Mouse (Mus musculus): ENCODE results near the gene Rfx5.
"Not testable (repeated sequence)": the region's sequence is repeated elsewhere in the genome, so short reads cannot be mapped to it uniquely, and the experiment has no call there.

Gene Rfx5

DNA sequence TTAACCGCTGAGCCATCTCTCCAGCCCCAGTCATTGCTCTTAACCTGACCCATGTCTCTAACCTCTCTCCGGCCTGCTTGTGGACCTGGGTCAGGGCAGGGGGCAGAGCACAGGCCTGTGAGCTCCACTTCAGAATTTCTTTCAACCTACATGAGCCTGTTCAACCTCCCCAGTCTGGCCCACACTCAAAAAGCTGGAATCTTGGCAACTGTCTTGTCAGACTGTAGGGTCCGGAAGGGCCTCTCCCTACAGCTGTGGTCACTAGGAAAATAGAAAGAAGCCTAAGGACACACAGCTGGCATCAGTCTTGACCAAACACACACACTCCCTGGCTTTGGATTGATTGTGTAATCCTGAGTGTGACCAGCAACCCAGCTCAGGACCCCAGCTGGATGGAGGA, 18.5 kb upstream of the Rfx5 start:
- CTCF ChIA-PET = not testable (repeated sequence)

DNA sequence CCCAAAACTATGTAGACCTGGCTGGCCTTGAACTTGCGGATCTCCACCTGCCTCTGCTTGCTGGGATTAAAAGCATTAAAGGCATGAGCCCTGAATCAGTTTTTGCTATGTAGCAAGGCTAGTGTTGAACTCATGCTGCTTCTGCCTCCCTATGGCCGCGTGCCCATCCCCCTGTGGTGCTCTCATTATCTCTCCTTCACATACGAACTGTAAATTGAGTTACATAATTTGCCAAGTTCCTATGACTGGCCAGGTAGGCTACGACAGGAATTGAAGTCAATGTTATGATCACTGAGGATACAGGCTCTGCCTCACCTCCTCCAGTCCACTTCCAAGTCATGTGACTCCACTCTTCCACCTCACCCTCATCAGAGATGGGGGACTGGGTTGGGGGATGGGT, 17.7 kb upstream of the Rfx5 start:
- CTCF ChIA-PET = not testable (repeated sequence)

DNA sequence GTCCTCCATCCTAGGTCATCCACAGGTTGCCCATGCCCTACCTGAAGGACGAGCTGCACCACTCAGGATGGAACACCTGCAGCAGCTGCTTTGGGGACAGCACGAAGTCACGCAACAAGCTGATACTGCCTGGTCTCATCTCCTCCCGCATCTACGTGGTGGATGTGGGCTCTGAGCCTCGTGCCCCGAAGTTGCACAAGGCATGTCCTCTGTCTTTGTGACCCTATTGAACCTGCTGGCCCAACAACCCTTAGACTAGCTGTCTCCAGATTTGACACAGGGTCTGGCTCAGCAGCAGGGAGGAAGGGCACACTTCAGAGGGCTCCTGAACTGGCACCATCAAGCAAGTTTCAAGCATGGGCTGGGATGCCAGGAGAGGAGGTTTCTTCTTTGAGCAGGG, 16.7 kb upstream of the Rfx5 start:
- CTCF ChIA-PET = not testable (repeated sequence)

DNA sequence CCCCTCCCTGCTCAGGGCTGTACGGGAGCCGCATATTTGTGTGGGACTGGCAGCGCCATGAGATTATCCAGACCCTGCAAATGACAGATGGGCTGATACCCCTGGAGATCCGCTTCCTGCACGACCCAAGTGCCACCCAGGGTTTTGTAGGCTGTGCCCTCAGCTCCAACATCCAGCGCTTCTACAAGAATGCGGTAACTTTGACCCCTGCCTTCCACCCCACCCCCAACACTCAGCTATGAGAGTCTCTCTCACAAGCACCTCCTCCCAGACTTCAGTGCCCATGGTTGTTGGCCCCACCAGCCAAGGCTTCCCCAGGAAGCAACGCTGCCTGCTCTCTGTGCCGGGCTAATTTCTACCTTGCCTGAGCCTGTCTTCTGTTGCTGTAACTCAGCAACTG, 13.8 kb upstream of the Rfx5 start:
- CTCF ChIA-PET = not testable (repeated sequence)

DNA sequence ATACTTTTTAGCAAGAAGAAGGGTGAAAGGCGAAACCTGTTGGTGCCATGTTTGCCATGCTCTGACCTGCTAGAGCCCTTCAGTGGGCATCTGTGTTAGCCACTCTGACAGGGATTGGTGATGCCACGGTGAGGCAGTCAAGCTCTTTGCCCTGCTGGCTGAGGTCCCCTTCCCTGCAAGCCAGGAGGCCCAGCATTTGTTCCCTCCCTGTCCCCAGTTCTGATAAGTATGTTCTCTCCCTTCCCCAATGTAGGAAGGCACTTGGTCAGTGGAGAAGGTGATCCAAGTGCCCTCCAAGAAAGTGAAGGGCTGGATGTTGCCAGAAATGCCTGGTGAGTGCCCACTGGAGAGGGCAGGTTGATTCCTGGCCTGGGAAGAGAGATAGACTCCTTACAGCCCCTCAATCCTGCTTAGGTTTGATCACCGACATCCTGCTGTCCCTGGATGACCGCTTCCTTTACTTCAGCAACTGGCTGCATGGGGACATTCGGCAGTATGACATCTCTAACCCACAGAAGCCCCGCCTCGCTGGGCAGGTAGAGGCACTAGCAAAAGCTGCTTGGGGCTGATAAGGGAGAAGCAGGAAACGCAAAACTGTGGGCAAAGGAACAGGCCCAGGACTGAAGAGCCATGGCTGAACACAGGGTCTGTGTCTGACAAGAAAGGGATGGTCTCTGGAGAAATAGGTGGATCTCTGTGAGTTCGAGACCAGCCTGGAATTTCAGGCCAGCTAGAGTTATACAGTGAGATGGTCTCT, 11.5 kb upstream of the Rfx5 start:
- CTCF ChIA-PET = not testable (repeated sequence)

DNA sequence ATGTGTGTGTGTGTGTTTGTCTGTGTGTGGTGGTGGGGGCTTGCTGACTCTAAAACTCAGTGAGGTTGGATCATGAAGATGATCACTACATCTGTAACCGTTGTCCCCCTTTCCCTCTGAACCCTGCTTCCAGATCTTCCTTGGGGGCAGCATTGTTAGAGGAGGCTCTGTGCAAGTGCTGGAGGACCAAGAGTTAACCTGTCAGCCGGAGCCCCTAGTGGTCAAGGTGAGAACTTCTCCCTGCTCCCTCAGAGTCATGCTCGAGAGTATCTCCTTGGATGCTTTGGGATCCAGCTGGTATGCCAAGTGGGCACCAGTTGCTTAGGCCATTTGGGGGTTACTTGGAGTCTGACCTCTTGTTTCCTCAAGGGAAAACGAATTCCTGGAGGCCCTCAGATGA, 10.2 kb upstream of the Rfx5 start:
- CTCF ChIA-PET = interaction anchor here (0.6 kb wide), 1 partner anchor 26 kb away, joined by 3 read pairs; no protein-coding TSS in a partner anchor

DNA sequence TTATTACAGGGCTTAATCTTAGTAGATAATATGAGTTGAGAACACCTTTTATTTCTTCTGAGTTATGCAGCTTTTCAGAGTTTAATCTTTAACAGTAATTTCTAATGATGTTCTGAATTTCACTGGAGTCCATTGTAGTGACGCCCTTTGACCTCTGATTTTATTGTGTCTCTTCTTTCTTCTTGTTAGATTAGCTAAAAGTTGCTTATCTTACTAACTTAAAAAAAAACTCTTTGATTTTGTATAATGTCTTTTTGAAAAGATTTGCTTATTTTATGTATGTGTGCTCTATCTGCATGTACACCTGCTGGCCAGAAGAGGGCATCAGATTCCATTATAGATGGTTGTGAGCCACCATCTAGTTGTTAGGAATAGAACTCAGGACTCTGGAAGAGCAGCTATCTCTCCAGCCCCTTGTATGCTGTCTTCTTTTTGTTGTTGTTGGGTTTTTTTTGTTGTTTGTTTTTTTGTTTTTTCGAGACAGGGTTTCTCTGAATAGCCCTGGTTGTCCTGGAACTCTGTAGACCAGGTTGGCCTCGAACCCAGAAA, 5.7 kb upstream of the Rfx5 start:
- CTCF ChIA-PET = interaction anchor here (0.6 to 1.5 kb wide), 5 partner anchors 15 to 52 kb away, joined by 3 to 27 read pairs (median 8); no protein-coding TSS in a partner anchor

DNA sequence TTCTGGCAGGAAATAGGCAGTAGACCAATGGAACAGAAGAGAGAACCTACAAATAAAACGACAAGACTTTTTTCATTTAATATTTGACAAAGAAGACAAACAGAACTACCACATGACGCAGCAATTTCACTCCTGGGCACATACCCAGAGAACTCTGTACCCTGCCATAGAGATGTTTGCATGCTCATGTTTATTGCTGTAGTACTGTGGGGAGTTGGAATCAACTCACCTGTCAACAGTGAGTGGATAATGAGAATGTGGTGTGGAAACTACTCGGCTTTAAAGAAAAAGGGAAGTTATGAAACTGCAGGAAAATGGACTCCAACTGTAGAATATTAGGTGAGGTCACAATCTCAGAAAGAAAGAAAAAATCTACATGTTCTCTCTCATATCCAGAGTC, 4.2 kb upstream of the Rfx5 start:
- CTCF ChIA-PET = no interaction called here

DNA sequence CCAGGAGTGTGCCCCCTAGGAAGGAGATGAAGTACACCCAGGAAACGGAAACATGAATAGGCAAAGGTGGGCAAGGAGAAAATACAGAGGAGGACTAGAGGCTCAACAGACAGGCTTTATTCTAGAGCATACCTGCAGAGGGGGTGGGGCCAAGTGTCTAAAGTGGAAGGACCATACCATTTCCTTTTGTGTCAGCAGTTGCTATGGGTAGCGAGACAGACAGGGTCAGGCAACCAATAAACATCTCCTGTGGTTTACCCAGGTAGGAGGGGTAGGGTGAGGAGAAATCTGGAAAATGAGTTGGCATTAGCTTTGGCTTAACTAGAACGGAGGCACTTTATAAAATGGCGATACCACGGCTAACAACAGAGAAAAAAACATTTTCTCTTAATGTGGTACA, 1.1 kb upstream of the Rfx5 start:
- CTCF ChIA-PET = interaction anchor here (0.5 to 0.9 kb wide), 2 partner anchors 15 to 88 kb away, joined by 3 to 5 read pairs; no protein-coding TSS in a partner anchor

DNA sequence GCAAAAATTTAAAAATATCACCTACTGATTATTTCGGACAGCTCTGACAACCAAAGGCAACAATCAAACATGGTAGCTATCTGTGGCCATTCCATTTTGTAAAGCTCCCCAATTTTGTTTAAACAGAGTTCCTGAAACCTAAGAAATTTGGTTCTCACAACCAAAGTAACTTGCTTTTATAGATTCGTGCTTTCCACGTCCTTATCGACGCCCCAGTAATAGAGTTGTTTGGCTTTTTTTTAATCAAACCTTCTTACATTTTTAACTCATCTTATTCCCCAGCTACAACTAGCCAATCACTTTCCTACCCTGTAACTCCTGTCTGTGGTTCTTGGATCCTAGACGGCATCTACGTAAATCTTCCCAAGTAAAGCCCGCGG, 501 bp upstream of the Rfx5 start:
- CTCF ChIA-PET = interaction anchor here (0.5 to 0.9 kb wide), 2 partner anchors 14 to 88 kb away, joined by 3 to 5 read pairs; no protein-coding TSS in a partner anchor

DNA sequence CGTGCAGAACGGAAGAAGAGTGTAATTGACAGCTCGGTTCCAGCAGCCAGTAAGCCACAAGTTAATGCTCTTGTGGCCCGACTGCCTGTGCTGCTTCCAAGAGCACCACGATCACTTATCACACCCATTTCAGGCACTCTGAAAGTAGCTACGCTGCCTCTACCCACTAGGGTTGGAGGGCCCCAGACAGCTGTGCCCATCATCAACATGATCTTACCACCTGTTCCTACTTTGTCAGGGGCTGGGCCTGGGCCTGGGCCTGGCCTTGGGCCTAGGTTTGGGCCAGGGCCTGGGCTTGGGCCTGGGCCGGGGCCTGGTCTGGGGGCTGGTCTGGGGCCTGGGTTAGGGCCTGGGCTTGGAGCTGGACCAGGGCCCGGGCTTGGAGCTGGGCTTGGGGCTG, 4.4 kb downstream of the Rfx5 start:
- CTCF ChIA-PET = interaction anchor here (0.6 kb wide), 1 partner anchor 34 kb away, joined by 3 read pairs; no protein-coding TSS in a partner anchor

DNA sequence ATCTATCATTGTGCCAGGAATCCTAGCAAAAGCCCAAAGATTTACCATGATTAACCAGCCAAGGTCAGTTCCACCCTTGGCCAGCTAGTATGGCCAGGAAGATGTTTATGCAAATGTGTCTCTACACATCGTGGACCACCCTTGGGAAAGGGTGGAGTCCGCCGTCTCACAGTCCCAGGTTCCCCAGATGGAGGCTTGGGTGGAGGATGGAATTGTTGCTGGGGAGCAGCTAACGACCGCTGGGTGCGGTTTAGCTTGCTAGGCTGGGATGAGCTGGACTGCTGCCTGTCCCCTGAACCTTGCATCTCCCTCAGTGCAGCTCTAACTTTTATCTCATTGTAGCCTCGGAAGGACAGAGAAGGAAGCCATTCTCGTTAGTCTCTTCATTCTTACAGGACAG, 6.0 kb downstream of the Rfx5 start:
- CTCF ChIA-PET = no interaction called here

DNA sequence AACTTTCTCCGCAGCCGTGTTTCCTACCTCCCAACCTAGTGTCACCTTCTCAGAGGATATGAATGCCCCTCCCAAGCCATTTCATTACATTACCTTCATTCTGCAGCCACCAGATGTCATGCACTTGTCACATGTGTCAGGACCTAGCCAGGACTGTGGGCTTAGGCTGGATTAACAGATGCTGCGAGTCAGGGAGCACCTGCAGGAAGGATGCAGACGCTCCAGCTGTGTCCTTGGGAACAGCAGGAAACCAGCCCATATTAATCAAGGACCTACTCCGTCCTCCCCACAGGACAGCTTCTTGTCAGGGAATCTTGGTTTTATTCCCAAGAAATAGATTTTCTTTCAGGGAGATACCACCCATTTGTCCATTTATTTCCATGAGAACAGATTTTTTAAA, 6.4 kb downstream of the Rfx5 start:
- CTCF ChIA-PET = no interaction called here

DNA sequence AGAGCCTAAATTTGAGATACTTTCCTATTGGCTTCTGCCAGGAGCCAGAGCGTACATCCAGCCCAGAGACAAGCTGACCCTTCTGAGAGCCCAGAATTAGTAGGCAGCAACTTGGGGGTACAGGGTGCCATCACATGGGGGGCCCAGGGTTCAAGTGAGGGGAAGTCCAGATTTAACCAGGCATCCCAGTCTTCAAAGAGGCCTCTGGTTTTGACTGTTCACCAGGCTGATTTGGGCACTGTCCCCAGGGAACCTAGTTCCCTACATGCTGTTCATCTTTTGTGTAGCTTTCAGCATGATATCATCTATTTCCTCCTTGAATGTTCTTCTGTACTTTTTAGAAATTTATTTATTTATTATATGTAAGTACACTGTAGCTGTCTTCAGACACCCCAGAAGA, 11.1 kb downstream of the Rfx5 start:
- CTCF ChIA-PET = interaction anchor here (0.7 kb wide), 1 partner anchor 17 kb away, joined by 3 read pairs; no protein-coding TSS in a partner anchor

DNA sequence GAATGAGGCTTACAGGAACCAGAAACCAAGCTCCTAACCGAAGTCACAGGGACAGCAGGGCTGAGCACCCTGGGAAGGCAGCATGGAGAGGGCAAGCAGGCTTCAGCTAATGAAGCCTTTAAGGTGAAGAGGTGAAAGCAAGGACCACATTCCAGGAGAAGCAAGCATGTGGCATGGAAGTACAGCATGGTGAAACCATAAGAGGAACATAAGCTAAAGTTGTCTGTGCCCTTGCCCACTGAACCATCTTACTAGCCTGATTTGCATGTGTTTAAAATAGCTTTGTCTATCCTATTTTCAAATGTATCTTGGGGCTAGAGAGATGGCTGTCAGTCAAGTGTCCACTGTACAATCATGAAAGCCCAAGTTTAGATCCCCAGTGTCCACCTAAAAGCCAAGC, 12.0 kb downstream of the Rfx5 start:
- CTCF ChIA-PET = no interaction called here

DNA sequence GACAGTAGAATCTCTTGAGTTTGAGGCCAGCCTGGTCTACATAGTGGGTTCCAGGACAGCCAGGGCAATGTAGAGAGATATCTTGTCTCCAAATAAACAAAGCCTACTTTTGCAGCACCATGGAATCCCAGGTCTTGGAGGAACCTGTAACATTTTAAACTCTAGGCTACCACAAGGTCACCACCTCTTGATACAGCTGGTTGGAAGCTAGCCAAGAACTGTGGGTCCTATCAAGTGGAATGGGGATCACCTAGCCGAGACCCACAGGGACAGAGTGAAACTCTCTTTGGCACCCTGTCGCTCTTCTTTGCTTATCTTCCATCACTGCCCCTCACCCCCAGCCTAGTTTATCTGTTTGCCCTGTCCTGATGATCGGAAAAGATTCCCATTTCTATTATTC, 18.7 kb downstream of the Rfx5 start:
- CTCF ChIA-PET = no interaction called here

DNA sequence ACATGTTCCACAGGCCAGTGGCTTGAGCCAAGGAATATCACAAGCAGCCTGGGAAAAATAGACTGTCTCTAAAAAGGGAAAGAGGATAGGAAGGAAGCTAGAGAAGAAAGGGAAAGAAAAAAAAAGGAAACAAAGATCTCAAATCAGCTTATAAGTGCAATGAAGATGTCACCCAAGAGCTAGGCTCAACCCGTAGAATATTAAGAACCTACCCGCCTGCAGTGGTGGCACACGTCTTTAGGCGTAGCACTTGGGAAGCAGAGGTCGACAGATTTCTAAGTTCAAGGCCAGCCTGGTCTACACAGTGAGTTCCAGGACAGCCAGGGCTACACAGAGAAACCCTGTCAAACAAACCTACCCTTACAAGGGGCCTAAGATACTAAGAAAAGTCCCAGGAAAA, 19.7 kb downstream of the Rfx5 start:
- CTCF ChIA-PET = interaction anchor here (0.7 to 1.5 kb wide), 2 partner anchors 23 to 26 kb away, joined by 4 to 27 read pairs; no protein-coding TSS in a partner anchor

DNA sequence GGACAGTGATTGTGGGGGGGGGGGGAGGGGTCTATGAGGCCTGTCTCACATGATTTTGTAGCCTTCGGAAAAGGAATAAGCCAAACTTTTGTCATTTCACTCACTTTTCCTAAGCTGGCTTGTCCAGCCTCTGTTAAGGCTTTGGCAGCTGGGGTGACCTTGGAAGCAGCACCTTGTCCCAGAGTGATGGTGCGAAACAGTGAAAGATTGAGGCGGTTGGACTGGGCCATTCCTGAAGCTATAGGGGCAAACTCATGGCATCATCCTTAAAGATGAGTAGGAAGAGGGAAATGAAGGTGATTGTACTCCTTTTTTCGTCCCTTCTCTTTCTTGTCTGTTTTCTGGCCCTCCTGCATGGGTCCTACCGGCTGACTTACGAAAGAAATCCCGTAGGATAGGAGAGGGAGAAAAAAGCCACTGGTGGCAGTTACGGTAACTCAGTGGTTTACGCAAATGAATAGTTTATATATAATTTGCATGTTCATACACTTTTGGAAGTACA, 20.2 kb downstream of the Rfx5 start:
- CTCF ChIA-PET = interaction anchor here (0.7 to 1.5 kb wide), 2 partner anchors 23 to 26 kb away, joined by 4 to 27 read pairs; no protein-coding TSS in a partner anchor

DNA sequence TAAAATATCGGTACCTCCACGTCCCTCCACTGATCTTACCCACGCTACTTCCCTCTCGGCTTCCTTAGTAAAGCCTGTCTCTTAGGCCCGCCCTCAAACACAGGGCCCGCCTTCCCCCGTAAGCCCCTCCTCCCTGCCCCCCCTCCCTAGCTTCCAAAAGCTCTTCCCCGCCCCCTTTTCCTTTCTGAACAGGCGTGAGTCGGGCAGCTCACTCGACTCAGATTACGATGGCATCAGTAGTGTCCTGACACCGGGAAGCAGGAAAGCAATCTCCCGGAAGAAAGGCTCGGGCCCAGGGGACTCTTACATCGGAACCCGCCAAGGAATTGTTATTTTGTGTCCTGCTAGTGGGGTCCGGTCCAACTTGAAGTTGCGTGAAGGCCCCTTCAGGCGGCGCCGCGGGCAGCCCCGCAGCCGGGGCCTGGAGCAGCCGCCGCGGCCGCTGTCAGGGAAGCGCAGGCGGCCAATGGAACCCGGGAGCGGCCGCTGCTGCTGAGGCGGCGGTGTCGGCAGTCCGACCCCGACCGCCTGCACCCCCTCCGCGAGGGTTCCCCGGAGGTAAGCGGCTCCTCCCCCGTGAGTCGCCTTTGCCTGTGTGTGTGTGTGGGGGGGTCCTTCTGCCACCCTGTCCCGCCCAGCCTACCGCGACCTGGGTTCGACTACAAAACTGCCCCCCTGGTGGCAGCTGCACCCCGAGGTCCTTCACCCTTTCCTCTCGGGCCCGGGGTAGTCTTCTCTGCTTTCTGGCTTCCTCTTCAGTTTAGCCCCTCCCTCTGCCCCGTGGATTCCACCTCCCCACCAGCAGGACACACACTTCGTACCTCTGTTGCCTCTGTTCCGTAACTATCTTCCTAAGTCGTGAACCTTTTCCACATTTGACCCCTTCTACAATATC, 20.9 kb downstream of the Rfx5 start, which contains the start of gene Pi4kb:
Gene Pi4kb, plus strand, starts transcription at position 204 of the 895 bp plus-strand sequence.
- CTCF ChIA-PET = interaction anchor here (0.7 to 1.5 kb wide), 2 partner anchors 22 to 27 kb away, joined by 4 to 27 read pairs; no protein-coding TSS in a partner anchor

DNA sequence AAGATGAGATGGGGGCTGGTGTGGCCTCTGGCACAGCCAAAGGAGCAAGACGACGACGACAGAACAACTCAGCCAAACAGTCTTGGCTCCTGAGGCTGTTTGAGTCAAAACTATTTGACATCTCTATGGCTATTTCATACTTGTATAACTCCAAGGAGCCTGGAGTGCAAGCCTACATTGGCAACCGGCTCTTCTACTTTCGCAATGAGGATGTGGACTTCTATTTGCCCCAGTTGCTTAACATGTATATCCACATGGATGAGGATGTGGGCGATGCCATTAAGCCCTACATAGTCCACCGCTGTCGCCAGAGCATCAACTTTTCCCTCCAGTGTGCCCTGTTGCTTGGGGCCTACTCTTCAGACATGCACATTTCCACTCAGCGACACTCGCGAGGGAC, 30.4 kb downstream of the Rfx5 start:
- CTCF ChIA-PET = no interaction called here

DNA sequence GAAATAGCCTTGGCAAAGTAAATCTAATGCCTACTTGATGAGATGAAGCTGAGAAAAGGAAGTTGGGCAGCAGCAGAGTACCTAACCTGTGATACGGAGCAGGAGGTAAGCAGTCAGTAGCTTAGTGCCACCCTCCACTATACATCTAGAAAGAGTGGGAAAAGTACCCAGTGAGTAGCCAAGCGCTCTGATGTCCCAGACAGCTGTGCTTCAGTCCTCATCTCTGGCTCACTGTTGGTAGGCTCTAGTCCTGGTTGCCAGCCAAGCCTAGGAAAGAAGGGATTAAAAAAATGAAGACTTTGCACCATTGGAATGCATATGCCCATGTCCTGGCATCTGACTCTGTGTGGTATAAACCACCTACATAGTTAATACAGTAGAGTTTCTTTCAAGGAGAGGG, 31.6 kb downstream of the Rfx5 start:
- CTCF ChIA-PET = no interaction called here

DNA sequence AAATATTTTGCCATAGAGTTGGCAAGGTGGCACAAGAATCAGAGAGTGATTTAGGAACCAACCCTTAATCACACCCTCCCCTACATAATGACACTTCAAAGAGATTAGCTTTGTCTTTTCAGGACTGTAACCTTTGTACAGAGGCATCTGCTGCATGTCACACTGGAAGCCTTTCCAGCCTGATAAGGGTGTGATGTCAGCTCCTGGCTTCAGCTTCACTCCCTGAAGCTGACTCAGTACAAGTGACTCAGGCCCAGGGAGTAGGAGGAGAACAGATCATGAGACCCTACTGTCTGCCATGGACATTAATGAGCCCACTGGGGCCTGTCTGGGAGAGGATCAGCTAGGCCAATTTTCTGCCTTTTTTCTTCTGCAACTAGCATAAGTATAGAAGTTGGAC, 33.7 kb downstream of the Rfx5 start:
- CTCF ChIA-PET = no interaction called here

All from spleen, embryonic (tissue).